Mouse (Mus musculus): ENCODE results near the gene Zer1. TPM values are rescaled to one million over a fixed set of nuclear protein-coding genes. Genes with fewer than 3 reads are reported as not detected.
"Not testable (repeated sequence)": the region's sequence is repeated elsewhere in the genome, so short reads cannot be mapped to it uniquely, and the experiment has no call there.

Zer1 gene
- polyA plus RNA-seq, 1 experiment from 2014 or later = 12.8 TPM

DNA sequence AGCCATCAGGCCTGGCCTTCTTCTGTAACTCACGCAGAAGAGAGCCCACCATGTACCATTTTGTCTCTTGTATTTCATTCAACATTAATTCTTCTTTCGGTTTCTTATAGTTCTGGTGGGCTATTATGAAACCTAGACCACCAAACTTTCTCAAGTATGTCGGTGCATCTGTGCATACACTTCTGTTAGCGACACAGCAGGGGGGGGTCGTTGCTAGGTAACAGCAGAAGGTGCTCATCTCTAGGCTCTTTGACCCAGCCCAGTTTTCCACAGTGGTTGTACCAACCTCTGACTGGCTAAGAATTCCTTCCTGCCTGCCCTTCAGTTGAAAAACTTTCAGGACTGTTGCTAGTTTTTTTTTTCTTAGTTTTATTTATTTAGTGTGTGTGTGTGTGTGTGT, 66.0 kb downstream of the Zer1 start:
- H3K9ac ChIP-seq = no peak overlapping the region
- no peak for ATAC-seq (ENCODE audit: low read depth)

DNA sequence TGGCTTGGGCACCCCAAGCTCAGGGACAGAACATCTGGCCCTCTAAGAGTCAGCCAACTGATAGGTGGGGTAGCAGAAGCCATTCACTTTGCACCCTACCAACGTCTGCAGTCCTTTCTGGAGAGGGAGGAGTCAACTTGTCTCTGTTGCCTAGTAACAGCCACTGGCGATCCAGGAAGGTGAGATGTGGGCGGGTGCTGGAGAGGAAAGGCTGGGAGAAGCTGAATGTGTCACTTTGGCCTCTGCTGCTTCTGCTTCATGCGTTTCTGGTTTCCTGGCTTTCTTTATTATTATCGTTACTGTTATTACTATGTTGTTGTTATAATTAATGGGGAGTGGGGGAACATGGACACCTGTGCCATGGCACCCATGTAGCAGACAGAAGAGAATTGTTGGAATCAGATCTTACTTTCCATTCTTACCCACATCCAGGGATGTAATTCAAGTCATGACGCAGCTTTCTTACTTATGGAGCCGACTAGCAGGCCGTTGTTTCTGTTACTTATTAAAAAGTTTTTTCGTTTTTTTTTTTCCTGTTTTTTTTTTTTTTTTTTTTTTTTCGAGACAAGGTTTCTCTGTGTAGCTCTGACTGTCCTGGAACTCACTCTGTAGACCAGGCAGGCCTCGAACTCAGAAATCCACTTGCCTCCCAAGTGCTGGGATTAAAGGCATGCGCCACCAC, 67.0 kb downstream of the Zer1 start, which contains the start of gene Set:
Set (plus strand) TSS at position 156 of the 682 bp plus-strand sequence.
- 50% methylated on average over 12 of the region's 12 CpGs for WGBS

More for the DNA sequence above, 66.0 kb downstream of the Zer1 start:
- WGBS = 34% methylated on average over 5 of the region's 5 CpGs
- Histone ChIP-seq H3K9me3 (no peaks in the 10 kb centered on the region), H3K4me1 (replicated peaks) (peaks cover 23% of the 10 kb centered on the region), H3K36me3 (no peaks in the 10 kb centered on the region), H3K4me3 (no peak overlapping the region), H3K27ac (replicated peaks) (no peak overlapping the region), H3K4me2 (no peak overlapping the region), H3K27me3 (no peaks in the 10 kb centered on the region; the same call in 1 of the 2 replicates)

DNA sequence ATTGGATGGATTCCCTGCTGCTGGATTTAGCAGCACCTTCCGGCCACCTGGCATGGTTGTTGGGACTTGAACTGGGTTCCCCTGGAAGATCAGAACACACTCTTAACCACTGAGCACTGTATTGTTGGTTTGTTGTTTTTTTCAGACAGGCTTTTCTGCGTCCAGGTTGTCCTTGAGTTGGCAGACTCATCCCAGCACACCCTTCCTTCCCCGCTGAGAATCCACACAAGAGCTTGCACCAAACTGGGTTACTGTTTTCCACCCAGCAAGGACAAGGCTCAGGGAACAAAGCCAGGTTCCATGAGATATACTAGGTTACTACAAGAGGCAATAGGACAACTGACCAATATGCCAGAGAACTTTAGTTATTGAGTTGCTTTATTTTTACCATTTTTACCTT, 67.6 kb downstream of the Zer1 start:
- Histone ChIP-seq H3K4me2 (no peak overlapping the region), H3K36me3 (no peaks in the 10 kb centered on the region), H3K27ac (replicated peaks) (no peak overlapping the region), H3K27me3 (no peaks in the 10 kb centered on the region; the same call in 1 of the 2 replicates), H3K9me3 (no peaks in the 10 kb centered on the region), H3K4me1 (replicated peaks) (peaks cover 8% of the 10 kb centered on the region), H3K9ac (no peak overlapping the region), H3K4me3 (no peak overlapping the region)
- WGBS = 83% methylated on average over 3 of the region's 3 CpGs
- ATAC-seq (ENCODE audit: low read depth) = no peak

More for the DNA sequence above, 67.0 kb downstream of the Zer1 start, which contains the start of gene Set:
- H3K4me1 ChIP-seq (replicated peaks) = peaks cover 13% of the 10 kb centered on the region
- no peaks in the 10 kb centered on the region for H3K9me3 ChIP-seq
- no peak for ATAC-seq (ENCODE audit: low read depth)
- no peaks in the 10 kb centered on the region for H3K36me3 ChIP-seq
- H3K4me3 ChIP-seq = no peak within 1 kb of the TSS
- no peak within 1 kb of the TSS for H3K27ac ChIP-seq (replicated peaks)
- no peaks in the 10 kb centered on the region; the same call in 1 of the 2 replicates for H3K27me3 ChIP-seq
- H3K4me2 ChIP-seq = no peak within 1 kb of the TSS
- no peak within 1 kb of the TSS for H3K9ac ChIP-seq

DNA sequence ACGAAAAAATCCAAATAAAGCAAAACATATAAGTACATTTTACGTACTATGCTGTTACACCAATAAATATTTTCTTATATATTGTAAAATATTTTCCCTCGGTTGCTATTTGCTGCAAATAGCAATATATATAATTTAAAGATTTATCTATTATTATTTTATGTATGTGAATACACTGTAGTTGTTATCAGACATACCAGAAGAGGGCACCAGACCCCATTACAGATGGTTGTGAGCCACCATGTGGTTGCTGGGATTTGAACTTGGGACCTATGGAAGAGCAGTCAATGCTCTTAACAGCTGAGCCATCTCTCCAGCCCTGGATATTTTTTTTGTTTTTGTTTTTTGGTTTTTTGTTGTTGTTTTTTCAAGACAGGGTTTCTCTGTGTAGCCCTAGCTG, 69.1 kb downstream of the Zer1 start:
- H3K27ac ChIP-seq (replicated peaks); H3K9ac ChIP-seq; H3K4me2 ChIP-seq; ATAC-seq (ENCODE audit: low read depth); H3K36me3 ChIP-seq; H3K27me3 ChIP-seq; H3K4me1 ChIP-seq (replicated peaks); H3K4me3 ChIP-seq; H3K9me3 ChIP-seq: not testable (repeated sequence)
- 93% methylated on average over 3 of the region's 3 CpGs for WGBS

DNA sequence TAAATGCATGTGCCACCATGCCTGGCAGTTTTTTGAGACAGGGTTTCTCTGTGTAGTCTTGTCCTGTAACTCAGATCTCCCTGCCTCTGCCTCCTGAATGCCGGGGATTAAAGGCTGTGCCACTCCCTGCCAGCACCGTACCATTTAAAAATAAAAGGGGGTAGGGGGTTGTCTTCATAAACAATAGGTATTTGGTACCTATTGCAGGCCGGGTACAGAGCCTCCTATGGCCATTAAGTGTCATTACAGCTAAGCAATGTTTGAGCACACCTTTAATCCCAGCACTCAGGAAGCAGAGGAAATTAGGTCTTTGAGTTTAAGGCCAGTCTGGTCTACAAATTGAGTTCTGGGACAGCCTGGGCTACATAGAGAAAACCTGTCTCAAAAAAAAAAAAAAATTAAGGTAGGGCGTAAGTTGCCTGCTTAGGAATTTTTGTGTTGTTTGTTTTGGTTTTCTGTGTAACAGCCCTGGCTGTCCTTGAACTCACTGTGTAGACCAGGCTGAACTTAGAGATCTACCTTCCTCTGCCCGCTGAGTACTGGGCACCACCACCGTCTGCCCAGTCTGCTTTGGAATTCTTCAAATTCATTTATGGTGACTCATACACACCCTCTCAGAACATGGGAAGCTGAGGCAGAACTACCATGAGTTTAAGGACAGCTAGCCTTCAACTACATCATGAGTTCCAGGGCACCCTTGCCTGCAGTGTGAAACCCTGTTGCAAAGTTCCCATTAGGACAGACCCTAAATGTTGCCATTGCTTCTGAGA, 72.2 kb downstream of the Zer1 start:
- H3K4me2 ChIP-seq = no peak overlapping the region
- no peak overlapping the region for H3K9ac ChIP-seq
- H3K4me3 ChIP-seq = no peak overlapping the region
- no peaks in the 10 kb centered on the region for H3K36me3 ChIP-seq
- H3K9me3 ChIP-seq = no peaks in the 10 kb centered on the region
- WGBS = 47% methylated on average over 6 of the region's 6 CpGs
- H3K27ac ChIP-seq (replicated peaks) = no peak overlapping the region
- H3K4me1 ChIP-seq (replicated peaks) = peaks cover 14% of the 10 kb centered on the region
- ATAC-seq (ENCODE audit: low read depth) = no peak
- no peaks in the 10 kb centered on the region; the same call in 1 of the 2 replicates for H3K27me3 ChIP-seq

DNA sequence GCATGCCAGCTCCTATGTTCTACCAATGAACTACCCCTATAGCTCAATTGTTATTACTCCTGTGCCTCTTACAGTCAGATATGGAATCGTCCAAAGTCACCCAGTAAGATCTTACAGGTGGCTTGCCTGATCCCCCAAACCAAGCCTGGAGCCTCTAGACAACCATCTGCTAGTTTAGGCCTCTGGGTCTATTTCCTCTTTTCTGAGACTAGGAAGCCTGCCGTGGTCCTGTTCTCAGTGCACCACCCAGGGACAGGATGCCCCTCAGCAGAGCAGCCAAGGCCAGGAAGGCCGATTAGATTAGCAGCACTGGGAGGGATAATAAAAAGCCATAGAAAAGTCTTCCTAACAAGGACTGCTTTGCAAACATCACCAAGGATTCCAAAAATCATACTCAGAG, 74.6 kb downstream of the Zer1 start:
- peaks cover 9% of the 10 kb centered on the region for H3K36me3 ChIP-seq
- 86% methylated on average over 3 of the region's 3 CpGs for WGBS
- H3K4me3 ChIP-seq = no peak overlapping the region
- peaks cover 13% of the 10 kb centered on the region for H3K4me1 ChIP-seq (replicated peaks)
- no peaks in the 10 kb centered on the region; the same call in 1 of the 2 replicates for H3K27me3 ChIP-seq
- H3K9me3 ChIP-seq = no peaks in the 10 kb centered on the region
- no peak for ATAC-seq (ENCODE audit: low read depth)
- no peak overlapping the region for H3K9ac ChIP-seq
- no peak overlapping the region for H3K4me2 ChIP-seq
- no peak overlapping the region for H3K27ac ChIP-seq (replicated peaks)

DNA sequence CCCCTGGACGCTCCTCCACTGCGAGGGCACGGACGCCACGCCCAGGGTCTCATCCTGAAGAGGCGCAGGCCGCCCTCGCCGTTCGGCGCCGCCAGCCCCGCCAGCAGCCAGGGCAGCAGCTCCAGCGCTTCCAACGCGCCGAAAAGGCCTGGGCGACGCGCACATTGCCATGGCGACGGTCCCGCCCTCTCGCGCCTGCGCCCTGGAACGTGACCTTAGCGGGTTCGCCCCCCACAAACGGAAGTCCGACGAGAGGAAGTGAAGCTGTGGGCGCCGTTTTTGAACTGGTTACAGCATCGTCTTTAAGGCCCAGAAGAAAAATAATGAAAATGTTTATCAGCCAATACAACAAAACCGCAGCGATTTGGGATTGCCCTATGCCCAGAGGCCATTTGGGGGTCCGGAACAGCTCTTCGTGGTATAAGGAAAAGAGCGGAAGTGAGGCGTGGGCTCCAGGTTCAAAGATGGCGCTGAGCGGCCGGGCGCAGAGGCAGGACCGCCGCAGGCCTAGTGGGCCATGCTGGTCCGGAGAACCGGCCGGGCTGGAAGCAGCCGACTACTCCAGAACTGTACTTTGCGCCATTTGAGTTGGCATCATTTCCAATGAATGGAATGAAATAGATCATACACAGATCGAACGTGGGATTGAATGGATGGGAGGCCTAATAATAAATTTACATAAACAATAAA, 75.5 kb downstream of the Zer1 start, which contains the start of gene Wdr34:
Wdr34 (minus strand) TSS at position 183 of the 690 bp plus-strand sequence.
- Histone ChIP-seq H3K9me3 (no peaks in the 10 kb centered on the region), H3K4me1 (replicated peaks) (peaks cover 13% of the 10 kb centered on the region), H3K27ac (replicated peaks) (peak within 1 kb of the TSS; percentile 94), H3K4me3 (peak within 1 kb of the TSS; percentile 60), H3K4me2 (peak within 1 kb of the TSS; percentile 54), H3K36me3 (peaks cover 12% of the 10 kb centered on the region), H3K27me3 (no peaks in the 10 kb centered on the region), H3K9ac (peak within 1 kb of the TSS; percentile 76)
- peak; percentile 96 for ATAC-seq (ENCODE audit: low read depth)
- WGBS = under 1% methylated on average over 52 of the region's 54 CpGs

DNA sequence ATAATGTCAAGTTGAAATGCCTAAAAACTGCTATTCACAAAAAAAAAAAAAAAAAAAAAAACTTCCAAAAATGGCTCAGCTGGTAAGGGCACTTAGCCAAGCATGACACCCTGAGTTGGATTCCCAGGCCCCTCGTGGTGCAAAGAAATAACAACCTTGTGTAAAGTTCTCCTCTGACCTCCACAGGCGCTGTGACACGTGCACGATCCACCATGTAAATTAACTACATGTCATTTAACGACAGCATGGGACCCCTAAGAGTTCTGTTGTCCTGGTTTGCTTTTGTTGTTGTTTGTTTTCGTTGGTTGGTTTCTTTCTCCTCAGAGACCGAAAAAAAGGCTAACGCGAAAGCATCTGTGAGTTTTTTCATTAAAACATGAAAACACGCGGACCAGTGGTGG, 76.3 kb downstream of the Zer1 start:
- WGBS = 54% methylated on average over 11 of the region's 11 CpGs
- H3K27ac ChIP-seq (replicated peaks) = peak overlapping the region; percentile 94
- no peak for ATAC-seq (ENCODE audit: low read depth)
- peaks cover 12% of the 10 kb centered on the region for H3K36me3 ChIP-seq
- no peaks in the 10 kb centered on the region for H3K9me3 ChIP-seq
- peak overlapping the region; percentile 76 for H3K9ac ChIP-seq
- peak overlapping the region; percentile 54 for H3K4me2 ChIP-seq
- H3K4me1 ChIP-seq (replicated peaks) = peaks cover 13% of the 10 kb centered on the region
- H3K27me3 ChIP-seq = no peaks in the 10 kb centered on the region
- peak overlapping the region; percentile 60 for H3K4me3 ChIP-seq

Other genes starting within 250 kb of the Zer1 start
- 65.6 and 68.1 TPM in 2 replicates for gene Odf2, start 235.4 kb downstream of the Zer1 start, polyA plus RNA-seq (2015; fragmentation: Nextera tagmentation; extraction: Ambion mirVana)
- gene Gle1, start 189.2 kb downstream of the Zer1 start, polyA plus RNA-seq (2015; fragmentation: Nextera tagmentation; extraction: Ambion mirVana) = 72.3 and 74.1 TPM in 2 replicates
- gene Sptan1, start 159.0 kb downstream of the Zer1 start, polyA plus RNA-seq (2015; fragmentation: Nextera tagmentation; extraction: Ambion mirVana) = 186 and 209 TPM in 2 replicates
- gene Wdr34, start 75.7 kb downstream of the Zer1 start, polyA plus RNA-seq (2015; fragmentation: Nextera tagmentation; extraction: Ambion mirVana) = 49.6 and 53.5 TPM in 2 replicates
- gene Set, start 67.2 kb downstream of the Zer1 start, polyA plus RNA-seq (2015; fragmentation: Nextera tagmentation; extraction: Ambion mirVana) = 338 and 380 TPM in 2 replicates
- 1.8 and 2.7 TPM in 2 replicates for gene Pkn3, start 46.9 kb downstream of the Zer1 start, polyA plus RNA-seq (2015; fragmentation: Nextera tagmentation; extraction: Ambion mirVana)
- 26.5 and 32.5 TPM in 2 replicates for gene Zdhhc12, start 30.9 kb downstream of the Zer1 start, polyA plus RNA-seq (2015; fragmentation: Nextera tagmentation; extraction: Ambion mirVana)
- gene Tbc1d13, start 9.2 kb upstream of the Zer1 start, polyA plus RNA-seq (2015; fragmentation: Nextera tagmentation; extraction: Ambion mirVana) = 9.4 and 11.7 TPM in 2 replicates
- 15.6 and 17.3 TPM in 2 replicates for gene Endog, start 46.9 kb upstream of the Zer1 start, polyA plus RNA-seq (2015; fragmentation: Nextera tagmentation; extraction: Ambion mirVana)
- gene Spout1, start 53.9 kb upstream of the Zer1 start, polyA plus RNA-seq (2015; fragmentation: Nextera tagmentation; extraction: Ambion mirVana) = 59.0 and 61.0 TPM in 2 replicates
- gene Kyat1, start 81.3 kb upstream of the Zer1 start, polyA plus RNA-seq (2015; fragmentation: Nextera tagmentation; extraction: Ambion mirVana) = 13.1 and 13.3 TPM in 2 replicates
- 50.7 and 54.8 TPM in 2 replicates for gene Lrrc8a, start 113.1 kb upstream of the Zer1 start, polyA plus RNA-seq (2015; fragmentation: Nextera tagmentation; extraction: Ambion mirVana)
- 0.23 and 0.24 TPM in 2 replicates for gene Gm28035, start 116.0 kb upstream of the Zer1 start, polyA plus RNA-seq (2015; fragmentation: Nextera tagmentation; extraction: Ambion mirVana)
- 4.3 and 4.8 TPM in 2 replicates for gene Phyhd1, start 141.6 kb upstream of the Zer1 start, polyA plus RNA-seq (2015; fragmentation: Nextera tagmentation; extraction: Ambion mirVana)
- gene Gm28038, start 156.5 kb upstream of the Zer1 start, polyA plus RNA-seq (2015; fragmentation: Nextera tagmentation; extraction: Ambion mirVana) = not detected in 2 replicates
- 33.1 and 35.6 TPM in 2 replicates for gene Dolk, start 161.7 kb upstream of the Zer1 start, polyA plus RNA-seq (2015; fragmentation: Nextera tagmentation; extraction: Ambion mirVana)
- 19.7 and 26.7 TPM in 2 replicates for gene Nup188, start 161.8 kb upstream of the Zer1 start, polyA plus RNA-seq (2015; fragmentation: Nextera tagmentation; extraction: Ambion mirVana)
- 131 and 147 TPM in 2 replicates for gene Sh3glb2, start 234.8 kb upstream of the Zer1 start, polyA plus RNA-seq (2015; fragmentation: Nextera tagmentation; extraction: Ambion mirVana)
- 26.0 and 26.3 TPM in 2 replicates for gene Miga2, start 239.6 kb upstream of the Zer1 start, polyA plus RNA-seq (2015; fragmentation: Nextera tagmentation; extraction: Ambion mirVana)

All from neural tube, embryonic 13.5 days (tissue).